Mouse (Mus musculus): Measurements from ENCODE around the gene Ipo13. TPM values are rescaled to one million over a fixed set of nuclear protein-coding genes. Genes with fewer than 3 reads are reported as not detected.

Gene Ipo13
- 66.2 and 68.9 TPM in 2 replicates for polyA plus RNA-seq (2016; fragmentation: Nextera tagmentation; extraction: Ambion mirVana)

- Histone ChIP-seq H3K9me3 (no peaks in the 10 kb centered on the region), H3K4me3 (peak within 1 kb of the TSS; percentile 59), H3K4me2 (replicated peaks) (peak within 1 kb of the TSS; percentile 100), H3K4me1 (peaks cover 34% of the 10 kb centered on the region), H3K9ac (replicated peaks) (peak within 1 kb of the TSS; percentile 89), H3K36me3 (peaks cover 22% of the 10 kb centered on the region), H3K27me3 (no peaks in the 10 kb centered on the region), H3K27ac (replicated peaks) (peak within 1 kb of the TSS; percentile 80)
- ATAC-seq (ENCODE audit: low FRiP score, low read depth): peak; percentile 96
- WGBS: under 1% methylated on average over 61 of the region's 61 CpGs
Measured at GRCm38 (mm10) chr4:117914591-117915442, at the start of gene Ipo13. Ipo13 (minus strand) TSS chr4:117914999.

- Histone ChIP-seq H3K9ac (replicated peaks) (no peak overlapping the region), H3K36me3 (peaks cover 24% of the 10 kb centered on the region), H3K4me3 (no peak overlapping the region), H3K27me3 (no peaks in the 10 kb centered on the region), H3K27ac (replicated peaks) (no peak overlapping the region), H3K9me3 (no peaks in the 10 kb centered on the region), H3K4me1 (no peaks in the 10 kb centered on the region), H3K4me2 (replicated peaks) (no peak overlapping the region)
- 78% methylated on average over 4 of the region's 4 CpGs for WGBS
- no peak for ATAC-seq (ENCODE audit: low FRiP score, low read depth)
Measured at GRCm38 (mm10) chr4:117957492-117957891, 42.7 kb upstream of the Ipo13 start.

GRCm38 (mm10) chr4:117947493-117947892 lies 32.7 kb upstream of the Ipo13 start:
- no peak overlapping the region for H3K4me3 ChIP-seq
- peaks cover 13% of the 10 kb centered on the region; the same call in 1 of the 2 replicates for H3K36me3 ChIP-seq
- no peak overlapping the region for H3K9ac ChIP-seq (replicated peaks)
- no peaks in the 10 kb centered on the region for H3K9me3 ChIP-seq
- H3K4me2 ChIP-seq (replicated peaks): no peak overlapping the region
- H3K4me1 ChIP-seq: peaks cover 7% of the 10 kb centered on the region
- WGBS: 88% methylated on average over 7 of the region's 7 CpGs
- no peaks in the 10 kb centered on the region for H3K27me3 ChIP-seq
- H3K27ac ChIP-seq (replicated peaks): 0 out of 2 replicates have a peak overlapping the region, but pooled peaks have one; percentile 10
- no peak for ATAC-seq (ENCODE audit: low FRiP score, low read depth)

GRCm38 (mm10) chr4:117946639-117947305 lies 32.0 kb upstream of the Ipo13 start:
- no peak overlapping the region for H3K4me3 ChIP-seq
- no peak overlapping the region for H3K27ac ChIP-seq (replicated peaks)
- H3K4me2 ChIP-seq (replicated peaks): no peak overlapping the region
- H3K36me3 ChIP-seq: peaks cover 6% of the 10 kb centered on the region; the same call in 1 of the 2 replicates
- no peak for ATAC-seq (ENCODE audit: low FRiP score, low read depth)
- WGBS: 89% methylated on average over 11 of the region's 11 CpGs
- no peaks in the 10 kb centered on the region for H3K27me3 ChIP-seq
- H3K9ac ChIP-seq (replicated peaks): no peak overlapping the region
- H3K9me3 ChIP-seq: no peaks in the 10 kb centered on the region
- peaks cover 7% of the 10 kb centered on the region for H3K4me1 ChIP-seq

- Histone ChIP-seq H3K4me3 (no peak overlapping the region), H3K9ac (replicated peaks) (no peak overlapping the region), H3K4me2 (replicated peaks) (no peak overlapping the region), H3K4me1 (peaks cover 7% of the 10 kb centered on the region), H3K27me3 (no peaks in the 10 kb centered on the region), H3K9me3 (no peaks in the 10 kb centered on the region), H3K27ac (replicated peaks) (peak overlapping the region; percentile 11; the same call in 1 of the 2 replicates), H3K36me3 (peaks cover 11% of the 10 kb centered on the region)
- ATAC-seq (ENCODE audit: low FRiP score, low read depth): no peak
- WGBS: 57% methylated on average over 5 of the region's 5 CpGs
Measured at GRCm38 (mm10) chr4:117943317-117943716, 28.5 kb upstream of the Ipo13 start.

GRCm38 (mm10) chr4:117936964-117937363 lies 22.2 kb upstream of the Ipo13 start:
- no peaks in the 10 kb centered on the region for H3K9me3 ChIP-seq
- no peaks in the 10 kb centered on the region for H3K4me1 ChIP-seq
- ATAC-seq (ENCODE audit: low FRiP score, low read depth): no peak
- H3K27me3 ChIP-seq: no peaks in the 10 kb centered on the region
- H3K36me3 ChIP-seq: peaks cover 19% of the 10 kb centered on the region
- 95% methylated on average over 5 of the region's 5 CpGs for WGBS
- H3K4me3 ChIP-seq: no peak overlapping the region
- no peak overlapping the region for H3K4me2 ChIP-seq (replicated peaks)
- H3K27ac ChIP-seq (replicated peaks): no peak overlapping the region
- H3K9ac ChIP-seq (replicated peaks): no peak overlapping the region

- no peak overlapping the region for H3K9ac ChIP-seq (replicated peaks)
- peaks cover 18% of the 10 kb centered on the region for H3K27me3 ChIP-seq
- no peak overlapping the region for H3K27ac ChIP-seq (replicated peaks)
- H3K4me2 ChIP-seq (replicated peaks): no peak overlapping the region
- no peaks in the 10 kb centered on the region for H3K9me3 ChIP-seq
- 87% methylated on average over 4 of the region's 4 CpGs for WGBS
- peaks cover 9% of the 10 kb centered on the region for H3K4me1 ChIP-seq
- H3K4me3 ChIP-seq: no peak overlapping the region
- peaks cover 9% of the 10 kb centered on the region; the same call in 1 of the 2 replicates for H3K36me3 ChIP-seq
- ATAC-seq (ENCODE audit: low FRiP score, low read depth): no peak
Measured at GRCm38 (mm10) chr4:117934081-117934480, 19.3 kb upstream of the Ipo13 start.

GRCm38 (mm10) chr4:117933248-117933647 lies 18.4 kb upstream of the Ipo13 start:
- H3K4me2 ChIP-seq (replicated peaks): no peak overlapping the region
- peaks cover 17% of the 10 kb centered on the region for H3K4me1 ChIP-seq
- no peak for ATAC-seq (ENCODE audit: low FRiP score, low read depth)
- H3K36me3 ChIP-seq: peaks cover 9% of the 10 kb centered on the region; the same call in 1 of the 2 replicates
- H3K27me3 ChIP-seq: peaks cover 26% of the 10 kb centered on the region
- WGBS: 85% methylated on average over 5 of the region's 5 CpGs
- H3K9ac ChIP-seq (replicated peaks): no peak overlapping the region
- no peaks in the 10 kb centered on the region for H3K9me3 ChIP-seq
- H3K27ac ChIP-seq (replicated peaks): no peak overlapping the region
- H3K4me3 ChIP-seq: no peak overlapping the region

GRCm38 (mm10) chr4:117929391-117929881 lies 14.6 kb upstream of the Ipo13 start, which contains the start of gene Artn:
Artn (minus strand) TSS chr4:117929763.
- H3K9me3 ChIP-seq: no peaks in the 10 kb centered on the region
- H3K36me3 ChIP-seq: 0 out of 2 replicates have a peak, but pooled peaks cover 5% of the 10 kb centered on the region
- no peak within 1 kb of the TSS for H3K27ac ChIP-seq (replicated peaks)
- peak within 1 kb of the TSS; percentile 39 for H3K4me3 ChIP-seq
- H3K4me1 ChIP-seq: peaks cover 29% of the 10 kb centered on the region
- peak within 1 kb of the TSS; percentile 64 for H3K4me2 ChIP-seq (replicated peaks)
- peaks cover 64% of the 10 kb centered on the region for H3K27me3 ChIP-seq
- H3K9ac ChIP-seq (replicated peaks): peak within 1 kb of the TSS; percentile 44
- ATAC-seq (ENCODE audit: low FRiP score, low read depth): no peak; the same call in 1 of the 2 replicates
- WGBS: under 1% methylated on average over 33 of the region's 33 CpGs

- Histone ChIP-seq H3K4me1 (peaks cover 29% of the 10 kb centered on the region), H3K4me3 (peak overlapping the region; percentile 39), H3K36me3 (0 out of 2 replicates have a peak, but pooled peaks cover 5% of the 10 kb centered on the region), H3K9me3 (no peaks in the 10 kb centered on the region), H3K4me2 (replicated peaks) (peak overlapping the region; percentile 64), H3K27me3 (peaks cover 71% of the 10 kb centered on the region), H3K9ac (replicated peaks) (0 out of 2 replicates have a peak overlapping the region, but pooled peaks have one; percentile 44), H3K27ac (replicated peaks) (no peak overlapping the region)
- 2% methylated on average over 13 of the region's 13 CpGs for WGBS
- 0 out of 2 replicates have a peak, but pooled peaks have one; percentile 35 for ATAC-seq (ENCODE audit: low FRiP score, low read depth)
Measured at GRCm38 (mm10) chr4:117928699-117929241, 14.0 kb upstream of the Ipo13 start.

GRCm38 (mm10) chr4:117928234-117928633 lies 13.4 kb upstream of the Ipo13 start:
- H3K9ac ChIP-seq (replicated peaks): no peak overlapping the region
- H3K36me3 ChIP-seq: 0 out of 2 replicates have a peak, but pooled peaks cover 5% of the 10 kb centered on the region
- H3K9me3 ChIP-seq: no peaks in the 10 kb centered on the region
- no peak overlapping the region for H3K4me3 ChIP-seq
- WGBS: 9% methylated on average over 6 of the region's 6 CpGs
- H3K4me2 ChIP-seq (replicated peaks): no peak overlapping the region; the same call in 1 of the 2 replicates
- H3K27ac ChIP-seq (replicated peaks): no peak overlapping the region
- peaks cover 76% of the 10 kb centered on the region for H3K27me3 ChIP-seq
- no peak for ATAC-seq (ENCODE audit: low FRiP score, low read depth)
- peaks cover 29% of the 10 kb centered on the region for H3K4me1 ChIP-seq
